Comparison of ENCODE assay signal across 24 mouse cellular contexts in genomic region chr1:23141121-23141811, GRCm38 (mm10). TPM values are rescaled to one million over a fixed set of nuclear protein-coding genes. Genes with fewer than 3 reads are reported as not detected.
DNase-seq lines count a peak whose midpoint lies in the region; ATAC-seq lines count a peak whose summit lies in the region.
"Had no signal": no experiment of that assay in that cellular context is flagged by ENCODE, and none has a peak within 500 bp of the region (broad histone marks: within the 10 kb centered on the region; RNA-seq: fewer than 3 reads in every experiment).

No protein-coding gene starts in this region.

- no peaks in the 10 kb centered on the region for H3K27me3 ChIP-seq in hindbrain, embryonic 12.5 days
- H3K27me3 ChIP-seq in hindbrain, embryonic 10.5 days (ENCODE audit: insufficient read depth, poor library complexity, severe bottlenecking), result no peaks in the 10 kb centered on the region
- H3K27me3 ChIP-seq in embryonic facial prominence, embryonic 14.5 days (replicated peaks; ENCODE audit: control insufficient read depth, insufficient read depth, low read length), result no peaks in the 10 kb centered on the region
- H3K27me3 ChIP-seq in hindbrain, embryonic 14.5 days (ENCODE audit: control insufficient read depth, insufficient read depth, low read length), result no peaks in the 10 kb centered on the region
- H3K27me3 ChIP-seq in midbrain, embryonic 16.5 days (ENCODE audit: control insufficient read depth, insufficient read depth, low read depth, low read length), result no peaks in the 10 kb centered on the region
- H3K27me3 ChIP-seq: embryonic facial prominence, embryonic 15.5 days; heart, embryonic 13.5 days; intestine, embryonic 15.5 days; liver, embryonic 12.5 days had no signal

- no peak overlapping the region for H3K27ac ChIP-seq in hindbrain, embryonic 12.5 days
- no peak overlapping the region for H3K27ac ChIP-seq in hindbrain, embryonic 10.5 days
- no peak overlapping the region for H3K27ac ChIP-seq in embryonic facial prominence, embryonic 14.5 days (replicated peaks; ENCODE audit: low read depth, low read length)
- H3K27ac ChIP-seq in hindbrain, embryonic 14.5 days, result no peak overlapping the region
- no peak overlapping the region for H3K27ac ChIP-seq in midbrain, embryonic 16.5 days (ENCODE audit: low read length)
- H3K27ac ChIP-seq: embryonic facial prominence, embryonic 15.5 days; gastrocnemius, adult 2 months; heart, embryonic 13.5 days; intestine, embryonic 15.5 days; liver, embryonic 12.5 days had no signal

- no peaks in the 10 kb centered on the region for H3K36me3 ChIP-seq in hindbrain, embryonic 12.5 days
- H3K36me3 ChIP-seq in hindbrain, embryonic 10.5 days, result no peaks in the 10 kb centered on the region
- H3K36me3 ChIP-seq in embryonic facial prominence, embryonic 14.5 days (ENCODE audit: control insufficient read depth, insufficient read depth, low read length), result no peaks in the 10 kb centered on the region
- H3K36me3 ChIP-seq in hindbrain, embryonic 14.5 days (replicated peaks; ENCODE audit: control insufficient read depth, insufficient read depth), result no peaks in the 10 kb centered on the region
- H3K36me3 ChIP-seq in midbrain, embryonic 16.5 days (ENCODE audit: control insufficient read depth, insufficient read depth, low read length), result no peaks in the 10 kb centered on the region
- H3K36me3 ChIP-seq: embryonic facial prominence, embryonic 15.5 days; heart, embryonic 13.5 days; intestine, embryonic 15.5 days; liver, embryonic 12.5 days had no signal

- no peaks in the 10 kb centered on the region for H3K9me3 ChIP-seq in hindbrain, embryonic 12.5 days (replicated peaks)
- no peaks in the 10 kb centered on the region for H3K9me3 ChIP-seq in hindbrain, embryonic 10.5 days
- H3K9me3 ChIP-seq in embryonic facial prominence, embryonic 14.5 days (ENCODE audit: control insufficient read depth, low read length), result no peaks in the 10 kb centered on the region
- H3K9me3 ChIP-seq in hindbrain, embryonic 14.5 days (ENCODE audit: control insufficient read depth, low read length), result no peaks in the 10 kb centered on the region
- no peaks in the 10 kb centered on the region for H3K9me3 ChIP-seq in midbrain, embryonic 16.5 days (replicated peaks; ENCODE audit: control insufficient read depth, low read length, poor library complexity, severe bottlenecking)
- H3K9me3 ChIP-seq: embryonic facial prominence, embryonic 15.5 days; heart, embryonic 13.5 days; intestine, embryonic 15.5 days; liver, embryonic 12.5 days had no signal

- no peak overlapping the region for H3K9ac ChIP-seq in hindbrain, embryonic 12.5 days
- H3K9ac ChIP-seq in embryonic facial prominence, embryonic 14.5 days (ENCODE audit: low read depth, low read length), result no peak overlapping the region
- no peak overlapping the region for H3K9ac ChIP-seq in hindbrain, embryonic 14.5 days
- no peak overlapping the region for H3K9ac ChIP-seq in midbrain, embryonic 16.5 days (ENCODE audit: low read depth, low read length)
- H3K9ac ChIP-seq: embryonic facial prominence, embryonic 15.5 days; heart, embryonic 13.5 days; intestine, embryonic 15.5 days; liver, embryonic 12.5 days; liver, postnatal 0 days had no signal

- H3K4me1 ChIP-seq in hindbrain, embryonic 12.5 days, result no peaks in the 10 kb centered on the region
- no peaks in the 10 kb centered on the region for H3K4me1 ChIP-seq in hindbrain, embryonic 10.5 days (replicated peaks)
- H3K4me1 ChIP-seq in embryonic facial prominence, embryonic 14.5 days (ENCODE audit: control insufficient read depth, insufficient read depth, low read length), result no peaks in the 10 kb centered on the region
- H3K4me1 ChIP-seq in hindbrain, embryonic 14.5 days (replicated peaks; ENCODE audit: control insufficient read depth, insufficient read depth, low read length), result no peaks in the 10 kb centered on the region
- no peaks in the 10 kb centered on the region; the same call in 1 of the 2 replicates for H3K4me1 ChIP-seq in midbrain, embryonic 16.5 days (ENCODE audit: control insufficient read depth, insufficient read depth, low read length)
- H3K4me1 ChIP-seq: embryonic facial prominence, embryonic 15.5 days; intestine, embryonic 15.5 days; liver, embryonic 12.5 days had no signal

- WGBS in hindbrain, embryonic 12.5 days, result 78% methylated on average over 10 of the region's 10 CpGs
- WGBS in hindbrain, embryonic 10.5 days, result 87% methylated on average over 10 of the region's 10 CpGs
- 77% methylated on average over 10 of the region's 10 CpGs for WGBS in embryonic facial prominence, embryonic 14.5 days
- 71% methylated on average over 10 of the region's 10 CpGs for WGBS in hindbrain, embryonic 14.5 days
- WGBS in midbrain, embryonic 16.5 days, result 81% methylated on average over 10 of the region's 10 CpGs

- DNase-seq in hindbrain, embryonic 10.5 days (ENCODE audit: low spot score), result no peak
- peak; percentile 6 for DNase-seq in embryonic facial prominence, embryonic 14.5 days (ENCODE audit: low spot score)
- DNase-seq in hindbrain, embryonic 14.5 days (ENCODE audit: low spot score), result peak; percentile 42
- DNase-seq in urinary bladder, postnatal 4 days (ENCODE audit: low spot score in 2 of 2), result no peak
- DNase-seq in frontal cortex, postnatal 36 days (ENCODE audit: low spot score in 2 of 2), result no peak
- DNase-seq: adrenal gland, postnatal 25 days; cerebellum, adult 11-12 months; gastrocnemius, adult 2 months; layer of hippocampus, postnatal 36 days; liver, postnatal 0 days; right cerebral cortex, postnatal 25 days; thymus, adult 18-20 months; thymus, postnatal 25 days had no signal

- no peak overlapping the region for H3K4me3 ChIP-seq in hindbrain, embryonic 12.5 days
- no peak overlapping the region for H3K4me3 ChIP-seq in hindbrain, embryonic 10.5 days
- H3K4me3 ChIP-seq in embryonic facial prominence, embryonic 14.5 days (ENCODE audit: low read depth, low read length), result no peak overlapping the region
- H3K4me3 ChIP-seq in hindbrain, embryonic 14.5 days (replicated peaks; ENCODE audit: low read length), result no peak overlapping the region
- H3K4me3 ChIP-seq in midbrain, embryonic 16.5 days (ENCODE audit: low read depth, low read length), result no peak overlapping the region
- H3K4me3 ChIP-seq: embryonic facial prominence, embryonic 15.5 days; gastrocnemius, adult 2 months; heart, embryonic 13.5 days; intestine, embryonic 15.5 days; liver, embryonic 12.5 days had no signal

- ATAC-seq in hindbrain, embryonic 12.5 days (ENCODE audit: low FRiP score), result peak; percentile 40; the same call in 1 of the 2 replicates
- no peak for ATAC-seq in embryonic facial prominence, embryonic 14.5 days (ENCODE audit: low read depth)
- peak; percentile 65; the same call in 1 of the 2 replicates for ATAC-seq in hindbrain, embryonic 14.5 days (ENCODE audit: low FRiP score)
- peak; percentile 64; the same call in 1 of the 2 replicates for ATAC-seq in midbrain, embryonic 16.5 days
- ATAC-seq: forebrain, embryonic 14.5 days; intestine, embryonic 15.5 days; liver, embryonic 12.5 days; liver, postnatal 0 days had no signal

- H3K4me2 ChIP-seq in hindbrain, embryonic 12.5 days (replicated peaks), result no peak overlapping the region
- no peak overlapping the region for H3K4me2 ChIP-seq in embryonic facial prominence, embryonic 14.5 days (ENCODE audit: low read depth, low read length)
- H3K4me2 ChIP-seq in hindbrain, embryonic 14.5 days (replicated peaks), result no peak overlapping the region
- H3K4me2 ChIP-seq in midbrain, embryonic 16.5 days (ENCODE audit: low read length), result no peak overlapping the region
- H3K4me2 ChIP-seq: embryonic facial prominence, embryonic 15.5 days; heart, embryonic 13.5 days; intestine, embryonic 15.5 days; liver, embryonic 12.5 days had no signal

RNA-seq across cellular contexts. Expression of gene 4933415F23Rik, which starts 39.2 kb away (rescaled TPM):
- not detected in 2 replicates for polyA plus RNA-seq in hindbrain, embryonic 12.5 days (2016; fragmentation: Nextera tagmentation; extraction: Ambion mirVana)
- not detected in 2 replicates for polyA plus RNA-seq in hindbrain, embryonic 10.5 days (2016; fragmentation: Nextera tagmentation; extraction: Ambion mirVana)
- 0.13 TPM in 1 of 2 replicates, not detected in the other for polyA plus RNA-seq in embryonic facial prominence, embryonic 14.5 days (2014; fragmentation: Nextera tagmentation; extraction: Ambion mirVana)
- polyA plus RNA-seq in hindbrain, embryonic 14.5 days (2014; fragmentation: Nextera tagmentation; extraction: Ambion mirVana), result not detected in 2 replicates
- polyA plus RNA-seq in midbrain, embryonic 16.5 days (2015; fragmentation: Nextera tagmentation; extraction: Ambion mirVana), result 0.11 and 0.14 TPM in 2 replicates
- polyA plus RNA-seq: embryonic facial prominence, embryonic 15.5 days; forebrain, embryonic 14.5 days; heart, embryonic 13.5 days; intestine, embryonic 15.5 days; kidney, embryonic 16.5 days; limb, embryonic 14.5 days; liver, embryonic 12.5 days; liver, postnatal 0 days; lung, embryonic 16.5 days; stomach, embryonic 16.5 days had no signal

Comparison
In these comparisons a context has a peak if more than half of its experiments do, and no peak if none do; other contexts are left out.
1. DNase-seq: peak in embryonic facial prominence, embryonic 14.5 days (single experiment) and hindbrain, embryonic 14.5 days (single experiment); none in hindbrain, embryonic 10.5 days (single experiment), urinary bladder, postnatal 4 days (0 of 2) and frontal cortex, postnatal 36 days (0 of 2).